Mouse (Mus musculus): Measurements from ENCODE around the gene Hmgn2.

DNA sequence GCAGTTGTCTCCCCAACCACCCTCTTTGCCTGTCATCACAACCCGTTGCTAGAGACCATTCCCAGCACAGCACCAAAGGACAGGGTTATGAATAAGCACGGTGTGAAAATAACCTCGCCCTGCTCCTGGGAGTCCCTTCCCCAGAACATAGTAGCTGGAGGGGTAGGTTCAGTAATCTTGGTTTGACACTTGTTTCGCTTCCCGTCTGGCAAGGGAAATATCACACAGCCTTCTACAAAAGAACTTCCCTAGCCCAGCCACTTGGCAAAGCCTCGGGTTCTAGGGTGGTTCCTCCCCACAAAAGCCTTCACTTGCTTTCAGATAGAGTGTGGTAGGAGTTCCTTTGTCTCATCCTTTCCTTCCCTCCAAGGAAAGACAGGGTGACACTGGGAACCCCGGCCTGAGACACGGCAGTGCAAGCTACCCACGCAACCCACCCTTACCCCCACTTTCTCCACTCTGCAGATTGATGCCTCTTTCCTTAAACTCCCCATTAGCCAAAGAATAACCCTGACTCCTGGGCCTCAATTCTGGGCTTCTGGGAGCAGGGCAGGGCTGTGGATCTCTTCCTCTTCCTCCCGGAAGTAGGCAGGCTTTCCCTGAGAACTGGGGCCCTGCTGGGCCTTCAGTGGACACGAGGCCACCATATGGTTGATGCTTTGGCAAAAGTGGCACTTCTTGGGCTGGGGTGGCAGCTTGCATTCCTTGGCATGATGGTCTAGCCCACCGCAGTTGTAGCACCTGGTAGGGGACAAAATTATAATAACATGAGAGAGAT, 37.3 kb upstream of the Hmgn2 start:
- TF ChIP-seq POLR2A (IDR thresholded peaks at IDR 0.05; ENCODE audit: borderline replicate concordance, insufficient read depth, low read length): no peak
- no peak for TF ChIP-seq CTCF (IDR thresholded peaks at IDR 0.05; ENCODE audit: borderline replicate concordance, insufficient read depth, low read depth, low read length)
